Mouse (Mus musculus): Measurements from ENCODE around the gene Polr3gl.

DNA sequence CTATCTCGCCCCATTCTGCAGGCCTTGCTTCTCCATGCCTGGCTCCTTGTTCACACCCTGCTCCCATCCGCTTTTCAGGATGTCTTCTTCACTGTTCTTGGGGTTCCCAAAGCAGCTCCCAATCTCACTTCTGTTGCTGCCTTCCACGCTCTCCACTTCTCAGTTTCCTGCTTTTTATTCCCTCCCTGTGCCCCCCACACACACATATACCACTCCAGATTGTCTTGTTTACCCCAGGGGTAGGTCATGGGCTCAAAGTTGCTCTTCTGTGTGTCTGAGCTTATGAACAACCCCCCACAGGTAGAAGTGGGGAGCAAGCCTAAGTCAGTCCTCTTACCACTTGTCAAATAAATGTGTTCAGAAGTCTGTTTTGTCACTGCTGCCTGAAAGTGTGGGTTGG, 5.4 kb upstream of the Polr3gl start:
- TF ChIP-seq CTCF (IDR thresholded peaks at IDR 0.05; ENCODE audit: low read depth) (no peak), EP300 (IDR thresholded peaks at IDR 0.05; ENCODE audit: low read depth) (no peak)
